In genomic region chr6:142973289-142973688, GRCm38 (mm10) we compare ENCODE assay signal across 18 mouse cellular contexts. TPM values are rescaled to one million over a fixed set of nuclear protein-coding genes. Genes with fewer than 3 reads are reported as not detected.
"Had no signal": no experiment of that assay in that cellular context is flagged by ENCODE, and none has a peak within 500 bp of the region (broad histone marks: within the 10 kb centered on the region; RNA-seq: fewer than 3 reads in every experiment).

No protein-coding gene starts in this region.

- H3K36me3 ChIP-seq: liver, embryonic 15.5 days; lung, embryonic 15.5 days; midbrain, embryonic 12.5 days; midbrain, embryonic 15.5 days; neural tube, embryonic 12.5 days; stomach, embryonic 15.5 days had no signal

- H3K9me3 ChIP-seq: liver, embryonic 15.5 days; lung, embryonic 15.5 days; midbrain, embryonic 12.5 days; midbrain, embryonic 15.5 days; neural tube, embryonic 12.5 days; stomach, embryonic 15.5 days had no signal

- H3K4me1 ChIP-seq: liver, embryonic 15.5 days; lung, embryonic 15.5 days; megakaryocyte, embryonic 14.5 days; midbrain, embryonic 12.5 days; midbrain, embryonic 15.5 days; neural tube, embryonic 12.5 days; stomach, embryonic 15.5 days had no signal

- ATAC-seq: liver, postnatal 0 days; lung, postnatal 0 days; midbrain, embryonic 15.5 days had no signal

- H3K4me2 ChIP-seq: liver, embryonic 15.5 days; lung, embryonic 15.5 days; midbrain, embryonic 12.5 days; midbrain, embryonic 15.5 days; neural tube, embryonic 12.5 days; stomach, embryonic 15.5 days had no signal

- H3K9ac ChIP-seq: liver, embryonic 15.5 days; liver, postnatal 0 days; lung, embryonic 15.5 days; midbrain, embryonic 12.5 days; midbrain, embryonic 15.5 days; neural tube, embryonic 12.5 days; stomach, embryonic 15.5 days had no signal

- H3K4me3 ChIP-seq: liver, embryonic 15.5 days; lung, embryonic 15.5 days; megakaryocyte, embryonic 14.5 days; midbrain, embryonic 12.5 days; midbrain, embryonic 15.5 days; neural tube, embryonic 12.5 days; stomach, embryonic 15.5 days had no signal

- DNase-seq: liver, postnatal 0 days; lung, adult 2 months; lung, postnatal 14 days; lung, postnatal 36 days; right cerebral cortex, postnatal 14 days; thymus, postnatal 14 days; thymus, postnatal 36 days had no signal

- H3K27ac ChIP-seq: liver, embryonic 15.5 days; lung, embryonic 15.5 days; macrophage; midbrain, embryonic 12.5 days; midbrain, embryonic 15.5 days; neural tube, embryonic 12.5 days; stomach, embryonic 15.5 days; stomach, postnatal 0 days had no signal

- H3K27me3 ChIP-seq: liver, embryonic 15.5 days; lung, embryonic 15.5 days; midbrain, embryonic 12.5 days; midbrain, embryonic 15.5 days; neural tube, embryonic 12.5 days; stomach, embryonic 15.5 days had no signal

RNA-seq across cellular contexts. Expression of gene St8sia1, which starts 9.0 kb away (rescaled TPM):
- total RNA-seq: monocyte, adult 5-6 weeks had no signal
